Mouse (Mus musculus) embryonic facial prominence, embryonic 13.5 days (tissue): ENCODE results near the gene Cox5a. TPM values are rescaled to one million over a fixed set of nuclear protein-coding genes. Genes with fewer than 3 reads are reported as not detected.

ENCODE experiments used
- ATAC-seq: fragments of 200-750 bp; cut with Nextera tagmentation; 2 replicates; pipeline ENCODE4 v1.8.0; 2017; ENCODE audit warnings: low read depth; ENCODE audit not compliant: insufficient number of reproducible peaks, insufficient read depth, low FRiP score, low TSS enrichment
- H3K27ac ChIP-seq: fragments of 300-500 bp; sonication (generic); 2 replicates; pipeline ENCODE4 v1.5.1; 2015; ENCODE audit warnings: moderate library complexity, mild to moderate bottlenecking, inconsistent platforms
- H3K27me3 ChIP-seq: fragments of 300-500 bp; sonication (generic); 2 replicates; pipeline ENCODE4 v1.6.1; 2015; ENCODE audit warnings: mild to moderate bottlenecking, inconsistent platforms
- H3K36me3 ChIP-seq: fragments of 300-500 bp; sonication (generic); 2 replicates; pipeline ENCODE4 v1.6.1; 2015; ENCODE audit warnings: mild to moderate bottlenecking, inconsistent platforms
- H3K4me1 ChIP-seq: fragments of 300-500 bp; sonication (generic); 2 replicates; pipeline ENCODE4 v1.6.1; 2015; ENCODE audit warnings: inconsistent platforms
- H3K4me2 ChIP-seq: fragments of 300-500 bp; sonication (generic); 2 replicates; pipeline ENCODE4 v1.6.1; 2015; ENCODE audit warnings: moderate library complexity, mild to moderate bottlenecking, inconsistent platforms
- H3K4me3 ChIP-seq: fragments of 300-500 bp; sonication (generic); 2 replicates; pipeline ENCODE4 v1.5.1; 2015; ENCODE audit warnings: mild to moderate bottlenecking, inconsistent platforms
- H3K9ac ChIP-seq: fragments of 300-500 bp; sonication (generic); 2 replicates; pipeline ENCODE4 v1.6.1; 2015; ENCODE audit warnings: mild to moderate bottlenecking, inconsistent platforms
- H3K9me3 ChIP-seq: fragments of 300-500 bp; sonication (generic); 2 replicates; pipeline ENCODE4 v1.6.1; 2016; ENCODE audit warnings: inconsistent platforms
- WGBS: fragments of 180-500 bp; shearing (Covaris S2); methylation state at CpG from one replicate; pipeline ENCODE4 v1.1.7; 2015; ENCODE audit warnings: mixed read lengths; 5-methylcytosine and 5-hydroxymethylcytosine counted together
- polyA plus RNA-seq: library from polyadenylated mRNA; unstranded; fragments of >200 nt; fragmentation: Nextera tagmentation; extraction: Ambion mirVana; gene quantifications from 2 replicates; pipeline ENCODE4 v1.2.1, GENCODE M21; 2015

Cox5a gene
- polyA plus RNA-seq, 1 experiment from 2014 or later: 528 TPM

DNA sequence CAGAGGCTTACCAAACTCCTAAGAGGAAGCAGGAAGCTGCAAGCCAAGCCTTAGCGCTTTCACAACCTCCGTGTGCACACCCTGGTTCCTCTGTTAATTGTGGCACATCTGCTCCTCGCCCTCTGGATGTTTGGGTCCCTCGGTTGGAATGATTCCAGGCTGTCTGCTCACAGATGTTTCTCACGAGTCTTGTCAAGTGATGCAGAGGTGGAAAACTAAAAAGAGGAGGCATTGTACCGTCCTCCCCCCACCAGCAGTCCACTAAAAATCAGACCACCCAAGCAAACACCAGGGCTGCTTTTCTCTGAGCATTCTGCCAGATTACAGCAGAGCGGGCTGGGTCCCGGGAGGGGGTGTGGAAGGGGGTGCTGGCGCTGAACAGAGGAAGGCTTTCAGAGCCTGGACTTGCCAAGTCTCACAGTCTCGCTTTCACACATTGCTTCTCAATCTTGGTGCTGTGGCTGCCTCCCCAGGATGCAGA, 44.7 kb downstream of the Cox5a start:
- Histone ChIP-seq H3K4me3 (no peak overlapping the region), H3K4me2 (no peak overlapping the region), H3K36me3 (peaks cover 26% of the 10 kb centered on the region), H3K27me3 (no peaks in the 10 kb centered on the region), H3K9ac (peak overlapping the region; percentile 40; the same call in 1 of the 2 replicates), H3K9me3 (no peaks in the 10 kb centered on the region), H3K4me1 (peaks cover 30% of the 10 kb centered on the region), H3K27ac (peak overlapping the region; percentile 69)
- 30% methylated on average over 10 of the region's 10 CpGs for WGBS
- no peak for ATAC-seq

DNA sequence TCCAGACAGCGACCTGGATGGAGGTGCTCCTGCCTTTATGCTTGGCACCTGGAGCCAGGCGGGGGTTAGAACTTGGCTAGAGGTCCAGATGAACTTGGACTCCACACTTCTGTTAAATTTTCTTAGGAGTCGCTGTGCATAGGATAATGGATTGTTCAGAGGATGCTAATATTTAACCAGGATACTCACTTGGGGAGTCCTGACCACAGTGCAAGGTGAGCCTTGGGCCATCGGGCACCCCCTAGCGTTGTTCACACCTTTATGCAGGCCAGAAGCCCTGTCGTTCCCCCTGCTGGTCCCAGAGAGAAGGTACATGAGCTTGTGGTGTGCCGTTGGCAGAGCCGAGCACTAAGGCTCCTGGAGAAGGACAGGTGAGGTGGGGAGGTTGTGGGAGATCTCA, 45.8 kb downstream of the Cox5a start:
- Histone ChIP-seq H3K4me1 (peaks cover 23% of the 10 kb centered on the region), H3K36me3 (peaks cover 34% of the 10 kb centered on the region), H3K27ac (no peak overlapping the region; the same call in 1 of the 2 replicates), H3K4me2 (no peak overlapping the region), H3K27me3 (no peaks in the 10 kb centered on the region), H3K4me3 (no peak overlapping the region), H3K9me3 (no peaks in the 10 kb centered on the region), H3K9ac (no peak overlapping the region)
- WGBS: 62% methylated on average over 8 of the region's 8 CpGs
- no peak for ATAC-seq

GRCm38 (mm10) chr9:57568500-57568899, 47.4 kb downstream of the Cox5a start:
- Histone ChIP-seq H3K27ac (no peak overlapping the region), H3K36me3 (peaks cover 34% of the 10 kb centered on the region), H3K9ac (no peak overlapping the region), H3K9me3 (no peaks in the 10 kb centered on the region), H3K4me2 (no peak overlapping the region), H3K4me3 (no peak overlapping the region), H3K4me1 (peaks cover 8% of the 10 kb centered on the region), H3K27me3 (no peaks in the 10 kb centered on the region)
- WGBS: 90% methylated on average over 6 of the region's 6 CpGs
- ATAC-seq: no peak

GRCm38 (mm10) chr9:57574397-57574796, 53.3 kb downstream of the Cox5a start:
- no peak overlapping the region for H3K9ac ChIP-seq
- H3K4me3 ChIP-seq: no peak overlapping the region
- H3K9me3 ChIP-seq: no peaks in the 10 kb centered on the region
- 0 out of 2 replicates have a peak, but pooled peaks cover 6% of the 10 kb centered on the region for H3K4me1 ChIP-seq
- no peak overlapping the region for H3K27ac ChIP-seq
- no peak overlapping the region for H3K4me2 ChIP-seq
- H3K27me3 ChIP-seq: no peaks in the 10 kb centered on the region
- peaks cover 44% of the 10 kb centered on the region for H3K36me3 ChIP-seq
- no peak for ATAC-seq

- Histone ChIP-seq H3K9ac (no peak overlapping the region), H3K27ac (no peak overlapping the region), H3K4me3 (no peak overlapping the region), H3K4me2 (no peak overlapping the region), H3K36me3 (peaks cover 50% of the 10 kb centered on the region), H3K9me3 (no peaks in the 10 kb centered on the region), H3K4me1 (0 out of 2 replicates have a peak, but pooled peaks cover 6% of the 10 kb centered on the region), H3K27me3 (no peaks in the 10 kb centered on the region)
- 81% methylated on average over 3 of the region's 3 CpGs for WGBS
- no peak for ATAC-seq
Observed at GRCm38 (mm10) chr9:57575577-57575976, 54.5 kb downstream of the Cox5a start.

DNA sequence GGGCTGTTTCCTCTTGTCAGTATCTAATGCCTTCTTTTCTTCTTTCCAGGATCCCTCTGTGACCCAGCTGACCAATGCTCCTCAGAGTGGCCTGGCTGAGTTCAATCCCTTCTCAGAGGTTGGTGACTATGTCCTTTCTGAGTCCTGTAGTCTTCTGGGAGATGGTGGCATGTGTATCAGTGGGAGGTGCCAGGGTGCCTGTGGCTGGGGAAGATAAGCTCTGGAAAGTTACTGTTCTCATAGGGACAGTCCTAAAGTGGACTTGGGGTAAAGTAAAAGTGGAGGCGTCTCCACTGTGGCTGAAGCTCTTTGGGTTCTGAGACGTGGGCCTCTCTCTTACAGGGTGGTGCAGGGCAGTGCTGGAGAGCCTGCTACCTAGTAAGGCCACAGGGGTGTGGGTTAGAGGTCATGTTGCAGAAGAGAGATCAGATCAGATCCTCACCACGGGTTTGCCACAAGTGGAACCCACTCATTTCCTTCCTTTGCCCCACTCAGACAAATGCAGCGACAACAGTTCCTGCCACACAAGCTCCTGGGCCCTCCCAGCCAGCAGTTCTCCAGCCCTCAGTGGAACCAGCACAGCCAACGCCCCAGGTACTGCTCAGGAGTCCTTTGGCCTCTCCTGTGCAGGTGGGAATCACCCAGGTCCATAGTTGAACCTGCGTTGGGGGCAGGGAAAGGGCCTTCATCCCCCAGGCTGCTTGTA, 56.2 kb downstream of the Cox5a start:
- Histone ChIP-seq H3K4me1 (0 out of 2 replicates have a peak, but pooled peaks cover 6% of the 10 kb centered on the region), H3K4me3 (no peak overlapping the region), H3K27me3 (no peaks in the 10 kb centered on the region), H3K9me3 (no peaks in the 10 kb centered on the region), H3K36me3 (peaks cover 57% of the 10 kb centered on the region), H3K4me2 (no peak overlapping the region), H3K27ac (no peak overlapping the region), H3K9ac (no peak overlapping the region)
- WGBS: 75% methylated on average over 6 of the region's 6 CpGs
- no peak for ATAC-seq

Other genes with a start within 250 kb of the Cox5a start
- 27.9 and 30.0 TPM in 2 replicates for gene Ppcdc, start 81.2 kb upstream of the Cox5a start, polyA plus RNA-seq
- gene Scamp5, start 53.2 kb upstream of the Cox5a start, polyA plus RNA-seq: 14.8 and 16.4 TPM in 2 replicates
- 0.61 and 1.3 TPM in 2 replicates for gene Rpp25, start 17.2 kb upstream of the Cox5a start, polyA plus RNA-seq
- gene Fam219b, start 16.3 kb downstream of the Cox5a start, polyA plus RNA-seq: 25.1 and 28.9 TPM in 2 replicates
- 47.1 and 48.8 TPM in 2 replicates for gene Mpi, start 31.5 kb downstream of the Cox5a start, polyA plus RNA-seq
- gene Scamp2, start 39.7 kb downstream of the Cox5a start, polyA plus RNA-seq: 54.2 and 61.7 TPM in 2 replicates
- gene Ulk3, start 68.2 kb downstream of the Cox5a start, polyA plus RNA-seq: 20.3 and 26.9 TPM in 2 replicates
- not detected in 2 replicates for gene Cplx3, start 85.0 kb downstream of the Cox5a start, polyA plus RNA-seq
- gene Lman1l, start 99.5 kb downstream of the Cox5a start, polyA plus RNA-seq: not detected in 2 replicates
- 32.4 and 38.0 TPM in 2 replicates for gene Csk, start 132.4 kb downstream of the Cox5a start, polyA plus RNA-seq
- gene Cyp1a2, start 162.4 kb downstream of the Cox5a start, polyA plus RNA-seq: not detected in 2 replicates
- not detected in 2 replicates for gene Cyp1a1, start 166.7 kb downstream of the Cox5a start, polyA plus RNA-seq
- gene Edc3, start 187.3 kb downstream of the Cox5a start, polyA plus RNA-seq: 34.2 and 35.0 TPM in 2 replicates
- 71.7 and 74.5 TPM in 2 replicates for gene Clk3, start 244.6 kb downstream of the Cox5a start, polyA plus RNA-seq